Mouse (Mus musculus) layer of hippocampus, adult 18-20 months (tissue): Measurements from ENCODE around the gene Fgd3. TPM values are rescaled to one million over a fixed set of nuclear protein-coding genes. Genes with fewer than 3 reads are reported as not detected.
A peak's percentile ranks its signal among the peaks of the same experiment; 100 is the strongest.

Experiments used
- DNase-seq, 2 experiments: peaks; one replicate each; pipeline ENCODE4 v3.0.0; 2022; ENCODE audit warnings: low spot score in 2 of 2
- total RNA-seq, 2 experiments: library from RNA; stranded (reverse); gene quantifications; 2 replicates each; pipeline ENCODE4 v1.2.3; 2021

Fgd3 gene
- total RNA-seq, 2 experiments from 2014 or later, result 6.1 to 6.5 TPM

DNA sequence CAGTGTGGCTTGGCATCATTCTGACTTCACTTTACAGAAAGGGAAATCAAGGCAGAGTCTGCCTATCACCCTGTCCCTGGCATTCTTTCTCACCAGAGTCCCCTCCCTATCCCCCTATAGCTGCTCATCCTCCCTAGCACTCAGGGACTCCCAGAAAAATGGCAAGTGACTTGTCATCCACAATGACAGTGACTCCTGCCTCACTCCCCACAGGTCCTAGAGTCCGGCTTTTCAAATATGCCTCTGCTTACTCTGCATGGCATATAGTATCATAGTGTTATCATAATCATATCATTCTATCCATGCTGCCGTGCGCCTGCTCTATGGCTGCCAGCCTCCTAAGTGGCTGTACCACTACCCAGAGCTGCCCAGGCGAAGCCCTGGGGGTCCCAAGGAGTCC, 11.9 kb downstream of the Fgd3 start:
- no peak for DNase-seq

DNA sequence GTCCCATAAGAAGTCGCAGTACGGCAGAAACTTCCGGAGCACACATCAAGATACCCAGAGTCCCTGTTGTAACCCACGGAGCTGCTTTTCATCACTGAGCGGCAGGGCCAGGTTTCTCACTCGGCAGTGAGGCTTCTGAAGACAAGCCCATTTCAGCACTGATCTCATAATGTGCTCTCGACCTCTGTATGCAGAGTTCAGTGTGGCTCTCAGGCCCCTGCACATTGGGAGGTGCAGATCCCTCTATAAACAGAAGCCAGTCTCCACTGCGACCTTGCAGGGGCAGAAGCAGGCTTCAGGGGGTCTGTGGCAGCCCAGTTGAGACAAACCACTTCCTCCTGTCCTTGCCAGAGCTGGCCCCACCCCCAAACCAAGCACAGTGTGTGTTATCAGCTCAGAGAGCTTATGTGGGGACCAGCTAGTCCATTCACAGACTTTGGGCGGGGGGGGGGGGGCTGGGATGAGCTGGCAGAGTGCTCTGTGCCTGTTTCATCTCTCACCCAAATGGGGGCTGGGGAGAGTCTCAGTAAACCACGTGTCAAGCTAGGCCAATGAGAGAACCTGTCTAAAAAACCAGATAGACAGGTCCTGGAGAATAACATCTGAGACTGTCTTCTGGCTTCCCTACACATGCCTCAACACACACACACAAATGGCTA, 12.7 kb downstream of the Fgd3 start:
- DNase-seq, result no peak

DNA sequence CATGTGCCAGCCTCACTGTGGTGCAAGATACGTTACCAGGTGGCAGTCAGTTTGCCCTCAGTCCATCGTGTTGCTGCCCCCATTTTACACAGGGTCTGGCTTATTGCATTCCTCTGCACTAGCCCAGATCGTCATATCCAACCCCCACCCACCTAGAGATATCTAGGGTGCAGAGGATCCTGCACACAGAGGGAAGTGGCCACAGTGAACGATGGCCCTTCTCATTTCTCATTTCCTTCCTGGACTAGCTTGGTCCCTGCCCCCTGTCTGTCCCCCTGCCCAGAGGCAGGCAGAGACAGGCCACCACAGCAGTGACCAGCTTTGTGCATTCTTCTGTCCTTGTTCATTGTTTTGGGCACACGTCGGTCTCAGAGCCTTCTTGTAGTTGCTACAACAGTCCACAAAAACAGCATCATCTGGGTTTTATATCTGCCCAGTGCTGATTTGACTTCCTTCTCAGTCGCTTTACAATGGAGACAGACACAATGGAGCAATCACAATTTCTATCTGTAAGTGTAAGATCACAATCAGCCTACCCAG, 13.3 kb downstream of the Fgd3 start:
- no peak for DNase-seq

DNA sequence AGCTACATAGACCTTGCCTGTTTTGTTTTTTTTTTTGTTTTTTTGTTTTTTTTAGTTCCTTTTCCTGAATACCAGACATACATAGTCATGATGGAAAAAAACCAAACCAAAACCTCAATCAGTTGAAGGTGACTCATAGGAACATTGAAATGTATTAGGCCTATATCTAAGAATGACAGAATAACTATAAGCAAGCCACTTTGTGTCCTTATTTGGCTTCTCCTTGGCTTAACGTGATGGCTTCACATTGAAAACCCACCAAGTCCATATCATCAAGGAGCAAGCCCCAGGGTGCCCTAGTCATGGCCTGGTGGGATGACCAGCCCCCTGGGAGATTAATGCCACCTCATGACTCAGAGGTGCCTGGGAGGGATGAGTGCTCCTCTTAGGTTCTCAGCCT, 19.3 kb downstream of the Fgd3 start:
- no peak for DNase-seq

DNA sequence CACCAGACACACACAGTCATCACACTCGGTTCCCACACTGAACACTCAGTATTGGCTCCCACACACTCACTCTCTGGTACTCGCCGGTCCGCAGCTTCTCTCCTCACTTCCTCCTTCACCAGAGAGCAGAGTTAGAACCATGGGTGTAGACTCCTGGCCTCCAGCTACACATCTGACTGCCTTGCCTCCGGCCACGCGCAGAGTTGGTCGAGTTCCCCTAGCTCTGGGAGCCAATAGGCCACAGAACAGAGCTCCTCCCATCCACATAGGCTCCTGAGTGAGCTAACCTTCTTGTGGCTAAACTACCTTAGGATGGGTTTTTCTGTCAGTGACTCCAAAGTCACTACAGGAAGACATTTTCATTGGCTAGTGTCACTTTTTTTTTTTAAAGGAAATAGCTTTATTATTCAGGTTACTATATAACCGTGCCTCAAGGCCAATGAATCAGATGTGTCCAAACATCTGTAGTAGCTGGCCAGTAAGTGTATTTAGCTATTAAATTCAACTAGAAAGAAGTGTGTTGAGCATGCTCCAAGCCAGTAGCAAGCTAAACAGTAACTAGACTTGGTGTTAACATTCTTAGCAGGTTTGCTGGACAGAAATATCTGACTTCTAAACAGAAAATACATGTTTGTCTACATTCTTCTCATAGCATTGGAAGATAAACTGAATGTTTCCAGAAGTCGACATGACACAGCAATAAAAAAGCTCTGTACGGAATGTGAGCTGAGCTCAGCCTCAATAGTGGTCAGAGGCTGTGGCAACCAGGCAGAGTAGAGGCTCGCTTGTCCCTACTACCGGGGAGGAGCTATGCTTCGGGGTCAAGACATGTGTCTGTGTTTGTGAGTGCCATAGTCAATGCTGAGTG, 21.4 kb downstream of the Fgd3 start:
- no peak for DNase-seq

DNA sequence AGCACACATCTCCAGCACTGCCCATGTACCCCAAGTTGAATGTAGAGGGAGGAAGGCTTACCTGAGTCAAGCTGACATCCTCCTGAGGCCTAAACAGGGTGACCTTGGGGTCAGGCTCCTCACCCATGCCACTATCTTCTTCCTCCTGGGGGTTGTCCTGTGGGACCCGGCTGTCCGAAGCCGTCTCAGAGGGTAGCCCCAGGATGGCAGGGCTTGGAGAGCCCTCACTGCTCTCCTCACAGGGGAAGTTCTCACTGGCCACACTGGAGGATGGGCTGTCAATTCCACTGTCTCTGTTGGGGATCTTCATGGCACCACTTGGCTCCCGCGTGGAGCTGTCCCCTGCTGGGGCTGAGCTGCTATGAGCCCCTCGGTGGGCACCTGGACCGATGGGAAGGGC, 23.8 kb downstream of the Fgd3 start:
- no peak for DNase-seq

DNA sequence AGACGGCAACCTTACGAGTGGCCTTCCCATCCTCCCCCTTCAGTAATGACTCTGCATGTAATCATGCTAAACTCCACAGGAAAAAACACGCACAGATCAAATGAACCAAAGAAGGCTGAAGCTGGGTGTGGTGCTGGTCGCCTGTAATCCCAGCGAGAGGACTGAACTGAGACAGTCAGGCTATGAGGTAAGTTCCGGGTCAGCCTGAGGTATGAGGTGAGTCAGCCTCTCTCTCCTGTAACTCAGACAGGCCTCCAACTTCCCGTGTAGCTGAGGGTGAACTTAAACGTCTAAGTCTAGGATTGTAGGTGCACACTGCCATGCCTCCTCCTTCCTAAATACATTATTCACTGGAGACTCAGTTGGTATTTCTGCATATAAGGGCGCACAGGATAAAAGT, 26.0 kb downstream of the Fgd3 start:
- no peak for DNase-seq

DNA sequence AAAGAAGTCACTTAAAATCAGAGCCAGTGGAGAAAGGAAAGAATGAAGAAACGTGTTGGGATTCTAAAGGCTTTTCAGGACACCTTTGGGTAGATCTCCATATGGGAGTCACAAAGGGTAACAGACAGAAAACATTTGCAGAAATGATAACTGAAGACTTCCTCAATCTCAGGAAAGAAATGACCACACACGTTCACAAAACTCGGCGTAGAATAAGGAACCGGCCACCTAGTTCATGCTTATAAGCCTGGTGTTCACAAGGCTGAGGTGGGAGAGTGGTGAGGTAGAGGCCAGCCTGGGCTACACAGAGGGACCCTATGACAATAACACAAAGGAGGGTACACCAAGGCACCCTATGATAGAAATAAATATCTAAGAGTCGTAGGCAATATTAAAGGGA, 28.2 kb downstream of the Fgd3 start:
- DNase-seq, result no peak

DNA sequence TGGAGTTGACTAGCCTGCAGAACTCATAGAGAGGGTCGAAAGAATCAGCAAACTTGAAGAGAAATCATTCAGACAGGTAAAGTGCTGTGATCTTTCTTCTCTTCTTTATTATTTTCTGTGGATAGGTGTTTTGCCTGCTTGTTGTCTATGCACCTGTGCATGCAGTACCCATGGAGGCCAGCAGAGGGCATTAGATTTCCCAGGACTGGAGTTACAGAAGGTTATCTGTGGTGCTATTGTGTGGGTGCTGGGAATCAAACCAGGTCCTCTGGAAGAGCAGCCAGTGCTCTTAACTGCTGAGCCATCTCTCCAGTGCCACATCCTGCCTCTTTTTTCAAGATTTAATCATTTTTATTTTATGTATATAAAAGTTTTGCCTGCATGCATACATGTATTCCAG, 28.7 kb downstream of the Fgd3 start:
- DNase-seq, result no peak

DNA sequence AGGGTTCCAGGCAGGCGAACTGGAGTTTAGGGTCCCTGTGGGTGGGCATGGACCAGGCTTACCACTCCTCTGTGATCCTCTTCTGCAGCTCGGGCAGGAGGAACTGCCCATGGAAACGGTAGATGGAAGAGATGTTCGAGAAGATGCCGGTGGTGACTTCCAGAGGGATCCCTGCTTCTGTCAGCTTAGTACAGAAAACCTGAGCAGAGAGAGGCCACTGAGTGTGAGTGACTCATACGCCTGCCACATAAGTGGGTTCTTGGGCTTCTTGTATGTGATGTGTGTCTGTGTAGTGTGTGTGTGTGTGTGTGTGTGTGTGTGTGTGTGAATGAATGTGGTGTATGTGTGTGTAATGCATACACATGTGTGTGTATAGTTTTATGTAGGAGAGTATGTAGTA, 32.9 kb downstream of the Fgd3 start:
- DNase-seq, result no peak

DNA sequence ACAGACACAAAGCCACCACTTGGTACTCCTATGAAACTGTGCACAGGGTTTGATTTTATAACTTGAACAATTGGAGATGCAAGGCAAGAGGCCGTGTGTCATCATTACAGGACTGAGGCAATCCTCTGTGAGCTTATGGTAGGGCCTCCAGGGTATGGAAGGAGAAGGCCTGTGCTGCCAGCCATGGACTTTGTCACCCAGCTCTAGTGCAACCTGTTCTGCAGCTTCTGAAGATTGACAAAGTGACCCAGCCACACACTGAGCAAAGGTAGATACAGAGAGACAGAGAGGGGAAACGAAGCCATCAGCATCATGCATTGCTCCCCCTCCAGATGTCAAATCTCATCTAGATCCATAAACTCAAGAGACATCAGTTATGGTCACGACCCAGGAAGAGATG, 33.4 kb downstream of the Fgd3 start:
- DNase-seq, result no peak

DNA sequence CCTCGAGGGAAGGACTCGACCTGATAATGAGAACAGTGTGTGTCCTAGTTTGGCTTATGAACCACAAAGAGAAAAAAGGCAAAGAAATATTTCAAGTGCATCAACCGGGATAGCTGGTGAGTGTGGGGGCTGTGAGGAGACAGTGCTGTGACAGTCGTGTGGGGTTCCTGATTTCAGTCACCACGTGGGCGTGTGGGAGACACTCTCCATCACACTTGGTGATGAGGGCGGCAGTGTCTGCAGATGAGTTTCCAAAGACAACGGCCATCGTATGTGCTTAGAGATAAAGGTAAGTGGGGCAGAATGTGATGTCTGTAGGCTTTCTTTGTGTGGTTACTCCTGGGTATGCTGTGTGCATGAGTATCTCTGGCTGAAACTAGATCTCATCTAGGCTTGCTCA, 36.4 kb downstream of the Fgd3 start:
- DNase-seq, result no peak

DNA sequence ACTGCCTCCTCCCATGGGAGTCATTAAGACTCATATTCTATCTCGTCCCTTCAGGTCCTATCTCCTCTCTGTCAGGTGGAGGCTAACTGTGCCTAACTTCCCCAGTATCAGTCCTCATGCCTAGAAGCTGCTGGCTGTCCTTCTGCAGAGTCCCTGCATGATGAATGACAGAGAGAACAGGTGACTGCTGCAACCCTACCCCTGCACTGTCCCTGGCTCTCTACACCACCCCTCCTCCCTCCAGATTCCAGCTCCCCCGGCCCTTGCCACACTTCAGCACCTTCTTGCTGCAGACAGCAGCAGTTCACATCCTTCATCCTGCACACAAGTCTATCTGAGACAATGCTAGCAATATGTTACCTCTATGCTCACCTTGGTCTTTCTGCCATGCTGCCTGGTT, 37.9 kb downstream of the Fgd3 start:
- DNase-seq, result no peak

DNA sequence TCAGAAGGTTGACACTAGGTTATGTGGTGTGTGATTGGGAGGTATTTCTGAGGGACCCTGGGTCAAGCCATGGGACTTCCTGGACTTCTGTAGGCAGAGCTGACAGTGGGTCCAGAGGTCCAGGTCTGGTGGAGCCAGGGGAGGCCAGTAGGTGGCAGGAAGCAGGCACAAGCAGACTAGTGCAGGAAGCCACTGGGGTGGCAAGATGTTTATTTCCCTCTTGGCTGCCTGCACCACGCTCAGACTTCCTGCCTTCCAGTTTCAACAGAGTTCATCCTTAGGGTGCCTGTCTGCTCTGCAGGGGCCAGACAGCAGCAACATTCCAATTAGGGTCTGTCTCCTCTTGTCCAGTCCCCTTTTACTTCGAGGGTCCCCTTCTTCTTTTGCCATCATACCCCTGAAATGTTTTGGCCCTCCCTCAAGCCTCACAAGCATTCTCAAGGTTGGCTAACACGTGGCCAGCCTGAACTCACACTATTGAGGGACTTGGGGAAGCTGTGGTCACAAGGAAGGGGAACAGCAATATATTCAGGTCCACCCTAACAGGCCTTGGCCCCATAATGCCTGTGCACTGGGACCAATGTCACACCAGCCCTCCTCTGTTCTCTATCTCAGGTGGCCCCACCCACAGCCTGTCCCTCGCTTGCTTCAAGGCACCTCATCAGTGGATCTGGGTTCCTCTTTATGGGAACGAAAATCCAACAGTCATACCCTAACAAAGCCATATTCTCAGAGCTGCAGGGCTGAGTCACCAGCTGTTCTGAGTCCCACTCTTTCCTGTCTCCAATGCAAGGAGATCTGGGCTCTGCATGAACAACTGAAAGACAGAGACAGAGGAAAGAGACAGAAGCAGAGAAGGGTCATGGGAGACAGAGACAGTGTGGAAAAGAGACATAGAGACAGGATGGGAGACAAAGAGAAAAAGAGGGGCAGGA, 48.0 kb downstream of the Fgd3 start:
- DNase-seq, result peak in 1 of 2 experiments; percentile 52

DNA sequence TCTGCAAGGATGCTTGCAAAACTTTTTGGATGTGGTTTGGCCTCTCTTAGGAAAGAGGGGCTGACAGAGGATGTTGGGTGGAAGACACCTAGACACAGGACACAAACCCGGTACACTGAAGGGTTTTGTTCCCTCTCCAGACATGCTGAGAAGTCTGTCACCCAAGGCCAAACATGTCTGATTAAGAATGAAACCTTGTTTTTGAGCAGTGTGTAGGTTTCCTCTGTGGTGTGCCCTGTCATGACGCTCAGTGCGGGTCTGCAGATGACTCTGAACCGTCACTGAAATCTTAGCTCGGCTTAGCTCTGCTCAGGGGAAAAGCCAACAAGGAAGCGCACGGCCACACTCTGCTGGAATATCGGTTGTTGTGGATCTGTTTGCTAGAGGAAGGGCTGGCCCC, 49.6 kb downstream of the Fgd3 start:
- no peak for DNase-seq

DNA sequence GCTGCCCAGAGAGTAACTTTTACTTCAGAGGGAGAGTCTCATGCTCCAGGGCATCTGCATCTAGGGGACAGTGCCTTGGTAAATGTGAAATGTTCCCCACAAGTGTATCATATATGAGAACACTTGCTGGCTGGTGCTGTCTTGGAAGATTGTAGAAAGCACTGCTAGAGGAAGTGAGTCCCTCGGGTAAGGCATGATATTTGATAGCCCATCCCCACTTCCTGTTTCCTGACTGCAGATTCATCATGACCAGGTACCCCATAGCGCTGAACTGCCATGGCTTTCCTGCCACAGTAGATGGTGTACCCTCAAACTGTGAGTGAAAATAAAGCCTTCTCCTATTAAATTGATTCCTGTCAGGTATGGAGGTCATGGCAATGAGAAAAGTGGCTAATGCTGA, 52.5 kb downstream of the Fgd3 start:
- DNase-seq, result no peak

DNA sequence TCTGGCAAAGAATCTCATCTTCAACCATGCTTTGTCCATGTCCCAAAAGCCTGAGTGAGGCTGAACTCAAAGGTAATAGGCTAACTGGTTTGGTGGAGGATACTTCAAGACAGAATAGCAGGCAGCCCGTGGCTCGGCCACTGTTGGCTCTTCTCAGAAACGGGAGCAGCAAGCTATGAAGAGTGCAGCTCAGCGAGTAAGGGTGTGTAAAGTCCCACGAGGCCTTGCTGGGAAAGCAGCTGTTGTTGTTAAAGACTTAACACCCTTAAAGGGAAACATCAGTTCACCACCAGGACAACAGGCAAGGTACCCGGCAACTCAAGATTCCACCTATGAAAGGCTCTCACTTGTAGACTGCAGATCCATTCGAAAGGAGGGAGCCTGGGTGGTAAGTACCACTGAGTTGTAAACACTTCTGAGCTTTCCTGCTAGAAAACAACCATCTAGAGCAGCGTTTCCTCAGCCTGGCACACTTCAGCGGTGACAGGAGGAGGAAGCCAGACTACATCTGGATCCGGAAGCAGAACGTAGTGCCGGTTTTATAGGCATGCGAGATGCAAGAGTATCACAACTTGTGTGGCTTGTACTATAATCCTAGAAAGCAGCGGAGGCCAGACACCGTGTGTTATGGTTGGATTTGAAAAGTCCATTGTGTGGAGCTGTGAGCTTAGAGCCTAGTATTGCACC, 59.9 kb downstream of the Fgd3 start:
- DNase-seq, result no peak

DNA sequence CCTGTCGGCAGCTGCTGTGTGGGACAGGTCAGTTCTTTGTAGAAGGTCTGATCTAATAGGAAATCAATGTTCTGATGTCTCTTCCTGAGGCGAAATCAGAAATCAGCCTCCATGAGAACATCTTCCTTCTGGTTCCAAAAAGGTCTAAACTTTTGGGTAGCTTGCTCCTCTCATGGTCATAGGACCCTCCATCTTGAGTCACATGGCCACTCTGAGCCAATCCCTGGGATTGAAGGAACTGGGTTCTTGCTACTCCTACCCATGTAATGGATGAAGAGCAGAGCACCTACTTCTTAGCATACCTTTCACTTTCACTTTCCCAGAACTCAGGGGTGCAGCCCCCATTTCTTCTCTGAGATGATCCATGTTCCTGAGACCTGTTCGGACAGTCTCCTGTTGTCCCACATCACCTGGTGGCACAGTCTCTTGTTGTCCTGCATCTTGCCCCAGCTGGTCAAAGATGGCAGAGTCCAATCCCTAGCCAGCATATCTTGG, 62.2 kb downstream of the Fgd3 start:
- DNase-seq, result no peak

DNA sequence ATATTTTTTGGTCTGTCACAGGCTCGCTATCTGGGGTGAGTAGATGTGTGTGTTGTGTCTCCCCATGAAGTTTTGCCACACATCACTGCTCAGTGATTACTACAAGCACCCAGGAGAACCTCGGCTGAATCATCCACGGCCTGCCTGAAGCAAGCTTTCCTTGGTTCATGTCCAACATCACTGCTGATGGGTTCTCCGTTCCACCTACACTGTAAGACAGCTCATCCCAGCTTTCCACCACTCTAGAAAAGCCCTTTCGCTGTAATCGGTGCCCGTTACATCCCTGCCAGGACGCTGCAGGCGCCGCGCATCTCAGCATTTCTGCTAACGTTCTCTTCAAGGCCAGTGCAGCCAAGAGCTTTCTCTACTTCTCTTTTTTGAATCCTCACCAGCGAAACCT, 67.4 kb downstream of the Fgd3 start:
- DNase-seq, result peak; percentile 17 to 51

DNA sequence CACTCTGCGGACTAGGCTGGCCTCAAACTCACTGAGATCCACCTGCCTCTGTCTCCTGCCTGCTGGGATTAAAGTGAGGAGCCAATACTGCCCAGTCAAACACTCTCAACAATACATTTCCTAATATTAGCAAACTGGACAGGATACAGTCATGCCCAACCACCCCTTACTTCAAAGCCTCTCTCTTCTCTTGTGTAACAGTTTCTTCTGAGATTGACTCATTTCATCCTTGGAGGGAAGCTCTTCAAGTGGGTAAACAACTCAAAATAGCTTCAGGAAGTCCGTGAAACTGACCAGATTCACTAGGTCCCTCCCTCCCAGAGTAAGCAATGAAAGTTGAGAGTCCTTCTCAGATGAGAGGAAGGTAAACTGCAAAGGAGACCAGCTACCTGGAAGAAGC, 68.0 kb downstream of the Fgd3 start:
- no peak for DNase-seq
